Mouse (Mus musculus): Measurements from ENCODE around the gene Ccnjl. TPM values are rescaled to one million over a fixed set of nuclear protein-coding genes. Genes with fewer than 3 reads are reported as not detected.

Ccnjl gene
- polyA plus RNA-seq, 1 experiment, result 0.14 TPM

DNA sequence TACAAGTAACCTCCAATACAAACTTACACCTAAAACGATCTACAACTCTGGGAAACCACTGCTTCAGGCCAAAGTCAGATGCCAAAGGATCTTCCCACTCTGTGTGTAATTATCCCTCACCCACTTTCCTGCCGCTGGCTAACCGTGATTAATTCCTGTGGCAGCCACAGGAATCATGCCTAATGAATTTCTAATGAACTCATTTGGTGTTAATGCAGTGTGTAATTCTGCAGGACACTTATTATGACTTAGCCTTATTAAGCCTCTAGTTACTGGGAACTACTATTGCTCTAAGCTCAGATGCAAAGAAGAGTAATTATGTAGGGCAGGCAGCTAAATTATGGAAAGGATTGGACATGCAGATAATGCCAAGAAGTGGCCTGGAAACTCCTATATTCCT is 79.9 kb downstream of the Ccnjl start:
- Histone ChIP-seq H3K79me2 (ENCODE audit: control insufficient read depth, insufficient read depth) (no peaks in the 10 kb centered on the region), H3K4me3 (no peak overlapping the region), H3ac (ENCODE audit: control insufficient read depth, insufficient read length) (no peak overlapping the region), H3K36me3 (ENCODE audit: control insufficient read depth, insufficient read depth) (no peaks in the 10 kb centered on the region), H3K27me3 (ENCODE audit: control insufficient read depth, insufficient read depth, insufficient read length) (no peaks in the 10 kb centered on the region), H3K4me2 (ENCODE audit: low read depth) (no peak overlapping the region)
- TF ChIP-seq TCF12 (IDR thresholded peaks at IDR 0.05; ENCODE audit: insufficient read depth, poor library complexity, severe bottlenecking) (no peak), MYOD1 (IDR thresholded peaks at IDR 0.05; ENCODE audit: control insufficient read depth in 1 of 3, insufficient read length in 2 of 3, low read depth in 2 of 3) (no peak), TCF3 (IDR thresholded peaks at IDR 0.05; ENCODE audit: insufficient read length, low read depth) (no peak), MAX (IDR thresholded peaks at IDR 0.05; ENCODE audit: low read depth) (no peak), POLR2AphosphoS2 (IDR thresholded peaks at IDR 0.05; ENCODE audit: insufficient read length, low read depth) (no peak), SRF (IDR thresholded peaks at IDR 0.05; ENCODE audit: control insufficient read depth, insufficient read length, low read depth) (no peak), CEBPB (IDR thresholded peaks at IDR 0.05; ENCODE audit: insufficient read depth, poor library complexity, severe bottlenecking) (no peak), REST (IDR thresholded peaks at IDR 0.05; ENCODE audit: insufficient read depth, insufficient read length) (no peak), POLR2A (IDR thresholded peaks at IDR 0.05; ENCODE audit: insufficient read length, low read depth) (no peak), MYOG (IDR thresholded peaks at IDR 0.05; ENCODE audit: control insufficient read depth in 1 of 3, insufficient read depth in 1 of 3, insufficient read length in 2 of 3, low read depth in 2 of 3) (no peak), USF1 (IDR thresholded peaks at IDR 0.05; ENCODE audit: low read depth) (no peak), E2F4 (IDR thresholded peaks at IDR 0.05; ENCODE audit: insufficient read depth) (no peak)

DNA sequence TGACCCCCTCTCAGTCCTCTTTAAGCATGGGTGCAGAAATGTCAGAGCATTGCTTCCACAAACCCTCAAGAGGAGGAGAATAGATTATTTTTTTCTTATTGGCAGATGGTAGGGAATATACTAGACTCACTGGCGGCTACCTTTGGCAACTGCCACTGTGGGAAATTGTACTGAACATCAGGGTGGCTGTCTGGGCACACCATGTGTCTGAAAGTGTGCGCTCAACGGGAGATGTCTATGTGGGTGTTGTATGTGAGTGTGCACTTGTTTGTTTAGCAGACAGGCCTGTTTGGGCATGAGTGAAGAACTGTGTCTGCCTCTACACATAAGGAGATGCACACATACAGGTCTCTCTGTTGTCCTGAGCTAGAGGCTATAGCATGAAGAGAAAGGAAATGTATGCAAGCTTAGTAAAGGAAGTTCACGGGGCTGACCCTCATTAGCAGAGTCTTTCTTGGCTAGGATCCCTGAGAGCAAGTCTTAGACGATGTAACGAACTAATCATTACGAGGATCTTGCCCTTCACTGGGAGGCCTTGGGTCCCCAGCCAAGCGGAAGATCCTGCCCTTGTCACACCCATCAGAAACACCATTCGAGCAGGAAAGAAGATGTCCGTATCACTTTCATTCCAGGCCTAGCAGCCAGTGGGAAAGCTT is 81.5 kb downstream of the Ccnjl start:
- Histone ChIP-seq H3ac (ENCODE audit: control insufficient read depth, insufficient read length) (no peak overlapping the region), H3K36me3 (ENCODE audit: control insufficient read depth, insufficient read depth) (no peaks in the 10 kb centered on the region), H3K4me3 (no peak overlapping the region), H3K4me2 (ENCODE audit: low read depth) (no peak overlapping the region), H3K79me2 (ENCODE audit: control insufficient read depth, insufficient read depth) (no peaks in the 10 kb centered on the region), H3K27me3 (ENCODE audit: control insufficient read depth, insufficient read depth, insufficient read length) (no peaks in the 10 kb centered on the region)
- TF ChIP-seq TCF12 (IDR thresholded peaks at IDR 0.05; ENCODE audit: insufficient read depth, poor library complexity, severe bottlenecking), result no peak
- TF ChIP-seq MYOD1 (IDR thresholded peaks at IDR 0.05; ENCODE audit: control insufficient read depth in 1 of 3, insufficient read length in 2 of 3, low read depth in 2 of 3), result no peak
- no peak for TF ChIP-seq MAX (IDR thresholded peaks at IDR 0.05; ENCODE audit: low read depth)
- TF ChIP-seq USF1 (IDR thresholded peaks at IDR 0.05; ENCODE audit: low read depth), result no peak
- TF ChIP-seq REST (IDR thresholded peaks at IDR 0.05; ENCODE audit: insufficient read depth, insufficient read length), result no peak
- TF ChIP-seq E2F4 (IDR thresholded peaks at IDR 0.05; ENCODE audit: insufficient read depth), result no peak

DNA sequence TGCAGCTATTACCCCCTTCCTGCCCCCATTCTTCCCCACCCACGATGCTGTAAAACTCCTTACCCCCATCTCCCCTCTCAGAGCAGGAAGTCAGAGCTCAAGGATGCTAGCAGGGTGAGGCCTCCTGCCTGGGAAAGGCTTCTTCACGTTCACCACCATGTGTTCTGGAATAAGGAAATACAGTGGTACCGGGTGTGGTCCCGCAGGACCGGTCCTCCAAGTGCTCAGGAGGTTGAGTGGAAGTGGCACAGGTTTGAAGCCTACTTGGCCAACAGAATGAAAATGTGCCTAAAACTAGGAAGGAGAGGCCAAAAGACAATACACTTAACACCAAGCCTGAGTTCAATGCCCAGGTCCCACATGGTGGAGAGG is 82.1 kb downstream of the Ccnjl start:
- no peak overlapping the region for H3K4me2 ChIP-seq (ENCODE audit: low read depth)
- no peaks in the 10 kb centered on the region for H3K27me3 ChIP-seq (ENCODE audit: control insufficient read depth, insufficient read depth, insufficient read length)
- H3ac ChIP-seq (ENCODE audit: control insufficient read depth, insufficient read length), result no peak overlapping the region
- no peaks in the 10 kb centered on the region for H3K79me2 ChIP-seq (ENCODE audit: control insufficient read depth, insufficient read depth)
- TF ChIP-seq E2F4 (IDR thresholded peaks at IDR 0.05; ENCODE audit: insufficient read depth) (no peak), POLR2AphosphoS2 (IDR thresholded peaks at IDR 0.05; ENCODE audit: insufficient read length, low read depth) (no peak), MYOG (IDR thresholded peaks at IDR 0.05; ENCODE audit: control insufficient read depth in 1 of 3, insufficient read depth in 1 of 3, insufficient read length in 2 of 3, low read depth in 2 of 3) (no peak), TCF3 (IDR thresholded peaks at IDR 0.05; ENCODE audit: insufficient read length, low read depth) (no peak), MAX (IDR thresholded peaks at IDR 0.05; ENCODE audit: low read depth) (no peak), USF1 (IDR thresholded peaks at IDR 0.05; ENCODE audit: low read depth) (no peak), CEBPB (IDR thresholded peaks at IDR 0.05; ENCODE audit: insufficient read depth, poor library complexity, severe bottlenecking) (no peak), TCF12 (IDR thresholded peaks at IDR 0.05; ENCODE audit: insufficient read depth, poor library complexity, severe bottlenecking) (no peak), MYOD1 (IDR thresholded peaks at IDR 0.05; ENCODE audit: control insufficient read depth in 1 of 3, insufficient read length in 2 of 3, low read depth in 2 of 3) (no peak), REST (IDR thresholded peaks at IDR 0.05; ENCODE audit: insufficient read depth, insufficient read length) (no peak), POLR2A (IDR thresholded peaks at IDR 0.05; ENCODE audit: insufficient read length, low read depth) (no peak), SRF (IDR thresholded peaks at IDR 0.05; ENCODE audit: control insufficient read depth, insufficient read length, low read depth) (no peak)
- no peaks in the 10 kb centered on the region for H3K36me3 ChIP-seq (ENCODE audit: control insufficient read depth, insufficient read depth)
- no peak overlapping the region for H3K4me3 ChIP-seq

GRCm38 (mm10) chr11:43612834-43613488 is 84.4 kb downstream of the Ccnjl start:
- H3ac ChIP-seq (ENCODE audit: control insufficient read depth, insufficient read length), result no peak overlapping the region
- no peaks in the 10 kb centered on the region for H3K79me2 ChIP-seq (ENCODE audit: control insufficient read depth, insufficient read depth)
- TF ChIP-seq POLR2AphosphoS2 (IDR thresholded peaks at IDR 0.05; ENCODE audit: insufficient read length, low read depth) (no peak), E2F4 (IDR thresholded peaks at IDR 0.05; ENCODE audit: insufficient read depth) (no peak), MYOG (IDR thresholded peaks at IDR 0.05; ENCODE audit: control insufficient read depth in 1 of 3, insufficient read depth in 1 of 3, insufficient read length in 2 of 3, low read depth in 2 of 3) (no peak), MYOD1 (IDR thresholded peaks at IDR 0.05; ENCODE audit: control insufficient read depth in 1 of 3, insufficient read length in 2 of 3, low read depth in 2 of 3) (no peak), TCF12 (IDR thresholded peaks at IDR 0.05; ENCODE audit: insufficient read depth, poor library complexity, severe bottlenecking) (no peak), MAX (IDR thresholded peaks at IDR 0.05; ENCODE audit: low read depth) (no peak), POLR2A (IDR thresholded peaks at IDR 0.05; ENCODE audit: insufficient read length, low read depth) (no peak), USF1 (IDR thresholded peaks at IDR 0.05; ENCODE audit: low read depth) (no peak), TCF3 (IDR thresholded peaks at IDR 0.05; ENCODE audit: insufficient read length, low read depth) (no peak), SRF (IDR thresholded peaks at IDR 0.05; ENCODE audit: control insufficient read depth, insufficient read length, low read depth) (no peak), REST (IDR thresholded peaks at IDR 0.05; ENCODE audit: insufficient read depth, insufficient read length) (no peak), CEBPB (IDR thresholded peaks at IDR 0.05; ENCODE audit: insufficient read depth, poor library complexity, severe bottlenecking) (no peak)
- no peak overlapping the region for H3K4me2 ChIP-seq (ENCODE audit: low read depth)
- H3K36me3 ChIP-seq (ENCODE audit: control insufficient read depth, insufficient read depth), result no peaks in the 10 kb centered on the region
- H3K27me3 ChIP-seq (ENCODE audit: control insufficient read depth, insufficient read depth, insufficient read length), result no peaks in the 10 kb centered on the region
- H3K4me3 ChIP-seq, result no peak overlapping the region

Data from myocyte (in vitro differentiated cells).